Mouse (Mus musculus): Measurements from ENCODE around the gene Phtf2.

DNA sequence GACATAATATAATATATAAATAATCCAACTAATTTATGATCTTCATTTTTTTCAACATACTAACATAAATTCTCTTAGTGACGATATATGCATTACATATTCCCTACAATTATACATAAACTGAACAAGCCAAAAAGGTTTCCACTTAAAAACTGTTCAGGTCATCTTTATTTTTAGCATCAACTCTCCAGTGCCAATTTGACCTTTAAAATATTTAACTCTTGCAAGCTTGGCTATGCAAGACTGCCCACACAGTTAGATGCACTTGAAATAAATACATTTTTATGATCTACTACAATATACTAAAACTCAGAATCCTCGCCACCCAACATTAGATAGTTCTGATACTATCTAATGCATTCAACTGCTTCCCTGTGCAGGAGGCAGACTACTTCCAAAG, 1.5 kb downstream of the Phtf2 start:
- TF ChIP-seq CTCF (IDR thresholded peaks at IDR 0.05; ENCODE audit: borderline replicate concordance, extremely low read depth, insufficient read depth, insufficient read length), result no peak
- TF ChIP-seq POLR2A (IDR thresholded peaks at IDR 0.05; ENCODE audit: borderline replicate concordance, extremely low read depth, insufficient read depth, insufficient read length, poor library complexity, severe bottlenecking), result no peak

All from brain, embryonic 14.5 days (tissue).